Mouse (Mus musculus): ENCODE results near the gene Dhx9.

DNA sequence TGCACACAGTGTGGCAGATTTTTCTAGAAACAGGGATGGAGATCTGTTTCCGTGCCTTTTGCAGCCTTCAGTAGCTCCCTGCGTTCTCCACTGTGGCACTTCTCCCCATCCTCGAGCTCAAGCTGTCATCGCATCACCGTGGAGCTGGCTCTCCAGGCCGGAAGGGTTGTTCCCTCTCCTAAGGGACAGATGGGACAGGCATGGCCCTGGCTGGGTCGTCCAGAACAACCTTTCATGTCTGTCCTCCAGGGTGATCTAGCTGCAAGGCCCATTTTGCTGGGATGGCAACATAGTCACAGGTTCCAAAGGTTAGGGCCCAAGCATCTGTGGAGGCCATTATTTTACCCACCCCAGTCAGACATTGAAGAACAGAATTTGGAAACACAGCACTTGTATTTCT, 56.3 kb downstream of the Dhx9 start:
- TF ChIP-seq CTCF (IDR thresholded peaks at IDR 0.05; ENCODE audit: extremely low read depth, insufficient read depth, low read length) (no peak), POLR2A (IDR thresholded peaks at IDR 0.05; ENCODE audit: extremely low read depth, insufficient read depth, low read length) (no peak)

All from cortical plate, adult 2 months (tissue).